15 mouse cellular contexts compared by ENCODE assay signal in the genomic region with DNA sequence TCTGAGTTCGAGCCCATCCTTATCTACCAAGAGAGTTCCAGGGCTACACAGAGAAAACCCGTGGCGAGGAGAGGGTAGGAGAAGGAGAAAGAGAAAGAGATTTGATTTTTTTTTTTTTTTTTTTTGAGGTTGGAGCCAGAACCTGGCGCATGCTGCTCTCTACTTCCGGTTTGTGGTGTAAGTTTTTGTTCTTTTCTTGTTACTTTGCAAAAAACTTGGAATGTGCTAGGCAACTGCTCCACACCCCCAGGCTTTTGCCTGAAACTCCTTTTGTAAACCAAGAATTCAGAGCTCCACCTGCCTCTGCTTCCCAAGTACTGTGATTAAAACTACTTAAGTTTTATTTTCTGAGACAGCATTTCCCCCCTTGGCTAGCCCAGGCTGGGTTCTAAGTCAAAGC. TPM values are rescaled to one million over a fixed set of nuclear protein-coding genes. Genes with fewer than 3 reads are reported as not detected.
"Had no signal": no experiment of that assay in that cellular context is flagged by ENCODE, and none has a peak within 500 bp of the region (broad histone marks: within the 10 kb centered on the region; RNA-seq: fewer than 3 reads in every experiment).

No protein-coding gene starts in this region.

- H3K27ac ChIP-seq: kidney, embryonic 15.5 days; left cerebral cortex, adult 2 months; limb, embryonic 10.5 days; liver, embryonic 14.5 days; midbrain, embryonic 13.5 days; neural tube, embryonic 15.5 days had no signal

- H3K9ac ChIP-seq: kidney, embryonic 15.5 days; liver, embryonic 14.5 days; midbrain, embryonic 13.5 days; neural tube, embryonic 15.5 days had no signal

- DNase-seq: kidney, postnatal 25 days; lung, adult 2 months; lung, postnatal 36 days; right cerebral cortex, adult 18-20 months; right cerebral cortex, postnatal 25 days; thymus, postnatal 4 days had no signal

- H3K36me3 ChIP-seq: kidney, embryonic 15.5 days; limb, embryonic 10.5 days; midbrain, embryonic 13.5 days; neural tube, embryonic 15.5 days had no signal

- H3K9me3 ChIP-seq: kidney, embryonic 15.5 days; limb, embryonic 10.5 days; midbrain, embryonic 13.5 days; neural tube, embryonic 15.5 days had no signal

- H3K4me3 ChIP-seq: left cerebral cortex, adult 2 months; midbrain, embryonic 13.5 days; neural tube, embryonic 15.5 days had no signal

RNA-seq across cellular contexts. Expression of a gene that starts 8.7 kb away (rescaled TPM):
- total RNA-seq: left cerebral cortex, adult 2 months; left cerebral cortex, postnatal 14 days; megakaryocyte progenitor cell, adult 5-6 weeks; midbrain, postnatal 0 days had no signal
